Mouse (Mus musculus) midbrain, embryonic 11.5 days (tissue): ENCODE results near the gene Thumpd2. TPM values are rescaled to one million over a fixed set of nuclear protein-coding genes. Genes with fewer than 3 reads are reported as not detected.

Source experiments
- ATAC-seq: fragments of 200-750 bp; cut with Nextera tagmentation; 2 replicates; pipeline ENCODE4 v1.8.0; 2017; ENCODE audit warnings: moderate TSS enrichment, moderate library complexity; ENCODE audit not compliant: low FRiP score
- DNase-seq: peaks from one replicate; pipeline ENCODE4 v3.0.0; 2015; ENCODE audit warnings: low spot score; ENCODE audit errors: missing footprints
- H3K27ac ChIP-seq: fragments of 300-500 bp; sonication (generic); 2 replicates; pipeline ENCODE4 v1.5.1; 2014; ENCODE audit warnings: low read depth, low read length
- H3K27me3 ChIP-seq: fragments of 300-500 bp; sonication (generic); 2 replicates; pipeline ENCODE4 v1.6.1; 2014; ENCODE audit warnings: mild to moderate bottlenecking, low read length, moderate library complexity, mixed read lengths; ENCODE audit not compliant: control insufficient read depth, insufficient read depth
- H3K36me3 ChIP-seq: fragments of 300-500 bp; sonication (generic); 2 replicates; pipeline ENCODE4 v1.6.1; 2014; ENCODE audit warnings: mild to moderate bottlenecking, low read length, moderate library complexity, mixed read lengths; ENCODE audit not compliant: control insufficient read depth, insufficient read depth
- H3K4me1 ChIP-seq: fragments of 300-500 bp; sonication (generic); 2 replicates; pipeline ENCODE4 v1.6.1; 2014; ENCODE audit warnings: low read length; ENCODE audit not compliant: control insufficient read depth, insufficient read depth
- H3K4me2 ChIP-seq: fragments of 300-500 bp; sonication (generic); 2 replicates; pipeline ENCODE4 v1.6.1; 2014; ENCODE audit warnings: mild to moderate bottlenecking, moderate library complexity
- H3K4me3 ChIP-seq: fragments of 300-500 bp; sonication (generic); 2 replicates; pipeline ENCODE4 v1.5.1; 2014; ENCODE audit warnings: low read depth, low read length
- H3K9ac ChIP-seq: fragments of 300-500 bp; sonication (generic); 2 replicates; pipeline ENCODE4 v1.6.1; 2014; ENCODE audit warnings: low read length
- H3K9me3 ChIP-seq: fragments of 300-500 bp; sonication (generic); 2 replicates; pipeline ENCODE4 v1.6.1; 2016; ENCODE audit warnings: low read length; ENCODE audit not compliant: control insufficient read depth
- WGBS: fragments of 180-500 bp; shearing (Covaris S2); extraction: QIAGEN DNeasy Blood & Tissue Kit; methylation state at CpG from one replicate; pipeline ENCODE4 v1.1.7; 2014; 5-methylcytosine and 5-hydroxymethylcytosine counted together
- polyA plus RNA-seq: library from polyadenylated mRNA; unstranded; fragments of >200 nt; fragmentation: Nextera tagmentation; extraction: Ambion mirVana; gene quantifications from 2 replicates; pipeline ENCODE4 v1.2.1, GENCODE M21; 2014

Gene Thumpd2
- polyA plus RNA-seq, 1 experiment from 2014 or later = 14.4 TPM

- WGBS = 97% methylated on average over 3 of the region's 3 CpGs
These were observed 1.5 kb downstream of the Thumpd2 start for GRCm38 (mm10) chr17:81063346-81063745.

DNA sequence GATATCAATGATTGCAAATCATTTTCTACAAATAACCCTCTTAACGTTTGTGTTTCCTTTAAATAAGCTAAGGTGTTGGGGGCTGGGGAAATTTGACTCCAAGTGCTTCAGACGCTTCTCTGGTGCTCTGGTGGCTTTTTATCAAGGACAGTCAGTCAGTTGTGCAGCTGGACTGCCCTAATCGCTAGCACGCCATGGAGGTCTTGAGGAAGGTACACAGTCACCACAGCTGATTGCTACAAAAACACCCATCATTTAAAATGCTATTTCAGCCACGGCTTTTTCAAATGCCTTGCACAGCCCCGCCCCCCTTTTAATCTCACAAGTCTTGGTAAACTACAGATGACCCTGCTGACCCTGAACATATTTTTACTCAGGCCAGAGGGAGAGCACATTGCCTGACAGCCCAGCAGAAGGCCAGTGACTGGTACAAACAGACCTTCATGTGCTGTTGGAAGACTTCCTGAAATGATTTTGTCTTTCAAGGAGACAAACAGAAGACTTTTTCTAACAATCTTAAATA lies 2.5 kb downstream of the Thumpd2 start:
- Histone ChIP-seq H3K36me3 (no peaks in the 10 kb centered on the region), H3K4me2 (no peak overlapping the region), H3K4me1 (no peaks in the 10 kb centered on the region), H3K4me3 (no peak overlapping the region), H3K27me3 (no peaks in the 10 kb centered on the region), H3K27ac (no peak overlapping the region), H3K9ac (no peak overlapping the region), H3K9me3 (no peaks in the 10 kb centered on the region; the same call in 1 of the 2 replicates)
- 78% methylated on average over 6 of the region's 6 CpGs for WGBS
- no peak for DNase-seq
- no peak for ATAC-seq

More at GRCm38 (mm10) chr17:81063346-81063745, 1.5 kb downstream of the Thumpd2 start:
- DNase-seq = no peak
- H3K27ac ChIP-seq = no peak overlapping the region
- no peaks in the 10 kb centered on the region for H3K4me1 ChIP-seq
- no peak overlapping the region for H3K4me3 ChIP-seq
- no peak overlapping the region for H3K9ac ChIP-seq
- H3K36me3 ChIP-seq = no peaks in the 10 kb centered on the region
- no peak overlapping the region for H3K4me2 ChIP-seq
- ATAC-seq = no peak
- no peaks in the 10 kb centered on the region for H3K27me3 ChIP-seq
- no peaks in the 10 kb centered on the region; the same call in 1 of the 2 replicates for H3K9me3 ChIP-seq

- DNase-seq = no peak
- Histone ChIP-seq H3K4me3 (no peak overlapping the region), H3K27me3 (no peaks in the 10 kb centered on the region), H3K27ac (no peak overlapping the region), H3K36me3 (peaks cover 5% of the 10 kb centered on the region), H3K9me3 (no peaks in the 10 kb centered on the region), H3K4me2 (no peak overlapping the region), H3K4me1 (no peaks in the 10 kb centered on the region), H3K9ac (no peak overlapping the region)
- ATAC-seq = no peak
- WGBS = 93% methylated on average over 8 of the region's 8 CpGs
These were observed 8.0 kb downstream of the Thumpd2 start for GRCm38 (mm10) chr17:81056796-81057381.

- no peak for ATAC-seq
- Histone ChIP-seq H3K9ac (no peak overlapping the region), H3K27me3 (no peaks in the 10 kb centered on the region), H3K4me3 (no peak overlapping the region), H3K27ac (no peak overlapping the region), H3K9me3 (no peaks in the 10 kb centered on the region), H3K4me1 (no peaks in the 10 kb centered on the region), H3K36me3 (peaks cover 5% of the 10 kb centered on the region), H3K4me2 (no peak overlapping the region)
- 69% methylated on average over 3 of the region's 3 CpGs for WGBS
- DNase-seq = no peak
These were observed 8.8 kb downstream of the Thumpd2 start for GRCm38 (mm10) chr17:81056035-81056434.

GRCm38 (mm10) chr17:81055522-81055921 lies 9.4 kb downstream of the Thumpd2 start:
- Histone ChIP-seq H3K4me1 (no peaks in the 10 kb centered on the region), H3K4me3 (no peak overlapping the region), H3K27me3 (no peaks in the 10 kb centered on the region), H3K9me3 (no peaks in the 10 kb centered on the region), H3K27ac (no peak overlapping the region), H3K9ac (no peak overlapping the region), H3K4me2 (no peak overlapping the region), H3K36me3 (peaks cover 5% of the 10 kb centered on the region)
- 95% methylated on average over 5 of the region's 5 CpGs for WGBS
- no peak for DNase-seq
- no peak for ATAC-seq

DNA sequence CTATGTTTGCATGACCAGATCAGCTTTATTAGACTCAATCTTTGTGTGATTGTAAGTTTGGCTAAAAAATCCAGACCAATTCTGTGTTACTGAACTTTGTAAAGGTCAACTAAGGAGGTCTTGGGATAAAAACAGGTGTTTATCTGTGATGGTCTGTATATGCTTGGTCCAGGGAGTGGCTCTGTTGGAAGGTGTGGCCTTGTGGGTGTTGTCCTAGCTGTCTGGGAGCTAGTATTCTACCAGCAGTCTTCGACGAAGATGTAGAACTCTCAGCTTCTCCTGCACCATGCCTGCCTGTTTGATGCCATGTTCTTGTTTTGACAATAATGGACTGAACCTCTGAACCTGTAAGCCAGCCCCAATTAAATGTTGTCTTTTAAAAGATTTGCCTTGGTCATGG lies 11.6 kb downstream of the Thumpd2 start:
- Histone ChIP-seq H3K27ac (no peak overlapping the region), H3K9me3 (no peaks in the 10 kb centered on the region), H3K4me1 (no peaks in the 10 kb centered on the region), H3K36me3 (peaks cover 5% of the 10 kb centered on the region), H3K27me3 (no peaks in the 10 kb centered on the region), H3K4me3 (no peak overlapping the region), H3K4me2 (no peak overlapping the region), H3K9ac (no peak overlapping the region)
- 91% methylated on average over 2 of the region's 2 CpGs for WGBS
- no peak for DNase-seq
- no peak for ATAC-seq

- WGBS = 91% methylated on average over 7 of the region's 7 CpGs
- Histone ChIP-seq H3K9me3 (no peaks in the 10 kb centered on the region), H3K36me3 (peaks cover 3% of the 10 kb centered on the region; the same call in 1 of the 2 replicates), H3K4me3 (no peak overlapping the region), H3K4me2 (no peak overlapping the region), H3K27ac (no peak overlapping the region), H3K27me3 (no peaks in the 10 kb centered on the region), H3K4me1 (no peaks in the 10 kb centered on the region), H3K9ac (no peak overlapping the region)
- ATAC-seq (no peak), DNase-seq (no peak)
These were observed 16.8 kb downstream of the Thumpd2 start for GRCm38 (mm10) chr17:81047930-81048564.

DNA sequence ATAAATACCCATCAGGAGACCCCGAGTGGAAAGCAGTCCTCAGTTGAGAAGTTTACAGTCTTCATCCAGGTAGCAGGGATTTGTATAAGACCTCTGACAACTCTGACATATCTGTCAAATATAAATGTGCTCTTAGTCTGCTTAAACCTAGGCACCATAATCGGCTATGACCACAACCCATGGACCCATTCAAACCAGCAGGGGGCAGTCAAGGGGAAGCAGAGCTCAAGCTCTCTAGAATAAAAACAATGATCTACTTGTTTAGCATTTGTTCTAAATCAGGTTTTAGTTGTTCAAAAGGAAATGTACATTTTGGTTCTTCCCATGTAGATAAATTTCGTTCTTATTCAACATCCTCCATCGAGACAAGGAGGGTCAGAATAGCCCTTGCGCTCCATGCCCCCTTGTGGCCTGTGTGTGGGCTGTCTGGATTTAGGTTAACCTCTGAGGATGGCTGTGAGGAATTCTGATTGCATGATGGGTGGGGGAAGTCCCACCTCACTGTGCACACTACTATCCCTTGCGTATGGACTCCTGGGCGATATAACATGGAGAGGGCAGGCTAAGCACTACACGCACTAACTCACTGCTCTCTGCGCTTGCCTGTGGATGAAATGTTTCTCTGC lies 19.2 kb downstream of the Thumpd2 start:
- no peak overlapping the region for H3K4me2 ChIP-seq
- no peak overlapping the region for H3K27ac ChIP-seq
- H3K9ac ChIP-seq = no peak overlapping the region
- no peaks in the 10 kb centered on the region for H3K36me3 ChIP-seq
- no peaks in the 10 kb centered on the region for H3K4me1 ChIP-seq
- no peaks in the 10 kb centered on the region for H3K27me3 ChIP-seq
- DNase-seq = no peak
- no peak overlapping the region for H3K4me3 ChIP-seq
- H3K9me3 ChIP-seq = no peaks in the 10 kb centered on the region
- 92% methylated on average over 9 of the region's 9 CpGs for WGBS
- ATAC-seq = no peak

- 98% methylated on average over 6 of the region's 6 CpGs for WGBS
- no peak overlapping the region for H3K4me3 ChIP-seq
- no peaks in the 10 kb centered on the region for H3K4me1 ChIP-seq
- H3K27ac ChIP-seq = no peak overlapping the region
- no peak overlapping the region for H3K4me2 ChIP-seq
- ATAC-seq (no peak), DNase-seq (no peak)
- no peaks in the 10 kb centered on the region for H3K9me3 ChIP-seq
- H3K36me3 ChIP-seq = no peaks in the 10 kb centered on the region
- H3K27me3 ChIP-seq = no peaks in the 10 kb centered on the region
- H3K9ac ChIP-seq = no peak overlapping the region
These were observed 19.8 kb downstream of the Thumpd2 start for GRCm38 (mm10) chr17:81045115-81045514.
